Mouse (Mus musculus) lung, postnatal 0 days (tissue): ENCODE measurements around the gene Mgat4b. TPM values are rescaled to one million over a fixed set of nuclear protein-coding genes. Genes with fewer than 3 reads are reported as not detected.

Experiments
- ATAC-seq: fragments of 200-750 bp; cut with Nextera tagmentation; 2 replicates; pipeline ENCODE4 v1.8.0; 2017; ENCODE audit warnings: moderate library complexity
- DNase-seq: peaks from one replicate; pipeline ENCODE4 v3.0.0-alpha.2; 2016; ENCODE audit warnings: low spot score
- H3K27ac ChIP-seq: fragments of 300-500 bp; sonication (generic); 2 replicates; pipeline ENCODE4 v1.5.1; 2014; ENCODE audit warnings: antibody characterized with exemption, mild to moderate bottlenecking, low read length, mixed read lengths
- H3K27me3 ChIP-seq: fragments of 300-500 bp; sonication (generic); replicated peaks from 2 replicates; pipeline ENCODE4 v1.6.1; 2014; ENCODE audit warnings: low read length, mixed read lengths; ENCODE audit not compliant: insufficient read depth
- H3K36me3 ChIP-seq: fragments of 300-500 bp; sonication (generic); 2 replicates; pipeline ENCODE4 v1.6.1; 2014; ENCODE audit warnings: low read length, mixed read lengths; ENCODE audit not compliant: insufficient read depth
- H3K4me1 ChIP-seq: fragments of 300-500 bp; sonication (generic); 2 replicates; pipeline ENCODE4 v1.6.1; 2014; ENCODE audit warnings: antibody characterized with exemption, low read depth, low read length, mixed read lengths; ENCODE audit not compliant: insufficient read depth
- H3K4me2 ChIP-seq: fragments of 300-500 bp; sonication (generic); replicated peaks from 2 replicates; pipeline ENCODE4 v1.6.1; 2014; ENCODE audit warnings: low read depth, mild to moderate bottlenecking, low read length, moderate library complexity, mixed read lengths
- H3K4me3 ChIP-seq: fragments of 300-500 bp; sonication (generic); 2 replicates; pipeline ENCODE4 v1.5.1; 2014; ENCODE audit warnings: low read depth, low read length
- H3K9ac ChIP-seq: fragments of 300-500 bp; sonication (generic); replicated peaks from 2 replicates; pipeline ENCODE4 v1.6.1; 2014; ENCODE audit warnings: low read depth, mild to moderate bottlenecking
- H3K9me3 ChIP-seq: fragments of 300-500 bp; sonication (generic); 2 replicates; pipeline ENCODE4 v1.6.1; 2016; ENCODE audit warnings: low read length, mixed read lengths
- CTCF ChIP-seq: IDR thresholded peaks from 2 replicates; pipeline ENCODE4 v1.5.1; 2016; ENCODE audit warnings: antibody characterized with exemption, mild to moderate bottlenecking
- EP300 ChIP-seq: IDR thresholded peaks from 2 replicates; pipeline ENCODE4 v1.6.1; 2016; ENCODE audit warnings: antibody characterized with exemption, mild to moderate bottlenecking, control low read depth
- WGBS: fragments of 180-500 bp; shearing (Covaris S2); extraction: QIAGEN DNeasy Blood & Tissue Kit; methylation state at CpG from one replicate; pipeline ENCODE4 v1.1.7; 2014; 5-methylcytosine and 5-hydroxymethylcytosine counted together
- polyA plus RNA-seq: library from polyadenylated mRNA; unstranded; fragments of >200 nt; fragmentation: Nextera tagmentation; extraction: Ambion mirVana; gene quantifications from 2 replicates; pipeline ENCODE4 v1.2.1, GENCODE M21; 2015

Mgat4b gene
- polyA plus RNA-seq, 1 experiment from 2014 or later = 43.4 TPM

DNA sequence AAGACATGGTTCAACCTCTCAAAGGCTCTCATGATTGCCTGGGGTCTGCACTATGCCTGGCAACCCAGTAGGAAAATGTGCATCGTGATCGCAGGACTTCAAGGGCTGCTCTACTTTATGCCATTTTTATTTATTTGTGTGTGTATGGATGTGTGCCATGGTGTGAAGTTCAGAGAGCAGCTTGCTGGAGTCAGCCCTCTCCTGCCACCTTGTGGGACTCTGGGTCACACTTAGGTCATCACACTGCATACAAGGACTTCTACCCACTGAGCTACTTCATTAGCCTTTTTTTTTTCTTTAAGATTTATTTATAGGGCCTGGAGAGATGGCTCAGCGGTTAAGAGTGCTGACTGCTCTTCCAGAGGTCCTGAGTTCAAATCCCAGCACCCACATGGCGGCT is 51.3 kb downstream of the Mgat4b start:
- Histone ChIP-seq H3K36me3 (peaks cover 49% of the 10 kb centered on the region), H3K4me3 (no peak overlapping the region), H3K27me3 (no peaks in the 10 kb centered on the region), H3K9me3 (no peaks in the 10 kb centered on the region), H3K27ac (no peak overlapping the region), H3K4me2 (no peak overlapping the region), H3K9ac (no peak overlapping the region), H3K4me1 (no peaks in the 10 kb centered on the region)
- peak; percentile 34 for ATAC-seq
- peak; percentile 49 for DNase-seq
- TF ChIP-seq CTCF (peak; percentile 59), EP300 (no peak)
- WGBS = 71% methylated on average over 4 of the region's 4 CpGs

DNA sequence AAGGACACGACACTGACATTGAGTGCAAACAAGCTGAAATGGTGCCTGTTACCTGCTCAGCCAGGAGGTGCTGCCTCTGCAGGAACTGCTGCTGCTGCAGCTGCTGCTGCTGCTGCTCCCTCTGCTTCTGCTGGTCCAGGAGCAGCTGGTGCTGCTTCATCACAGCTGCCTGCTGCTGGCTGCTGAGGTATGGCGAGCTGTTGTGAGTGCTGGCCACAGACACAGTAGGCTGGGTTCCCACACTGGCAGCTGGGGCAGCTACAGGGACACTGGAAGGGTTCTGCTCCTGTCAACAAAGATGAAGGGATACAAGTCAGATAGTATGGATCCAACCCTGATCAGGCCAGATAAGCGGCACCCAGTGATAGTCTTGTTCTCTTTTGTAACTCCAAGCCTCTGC is 52.5 kb downstream of the Mgat4b start:
- no peak for TF ChIP-seq CTCF
- no peak for TF ChIP-seq EP300
- H3K27ac ChIP-seq = no peak overlapping the region
- ATAC-seq (peak; percentile 46), DNase-seq (peak; percentile 38)
- no peak overlapping the region for H3K4me3 ChIP-seq
- no peaks in the 10 kb centered on the region for H3K27me3 ChIP-seq
- no peak overlapping the region for H3K4me2 ChIP-seq
- H3K9me3 ChIP-seq = no peaks in the 10 kb centered on the region
- WGBS = 73% methylated on average over 3 of the region's 3 CpGs
- H3K9ac ChIP-seq = no peak overlapping the region
- H3K36me3 ChIP-seq = peaks cover 49% of the 10 kb centered on the region
- no peaks in the 10 kb centered on the region for H3K4me1 ChIP-seq

DNA sequence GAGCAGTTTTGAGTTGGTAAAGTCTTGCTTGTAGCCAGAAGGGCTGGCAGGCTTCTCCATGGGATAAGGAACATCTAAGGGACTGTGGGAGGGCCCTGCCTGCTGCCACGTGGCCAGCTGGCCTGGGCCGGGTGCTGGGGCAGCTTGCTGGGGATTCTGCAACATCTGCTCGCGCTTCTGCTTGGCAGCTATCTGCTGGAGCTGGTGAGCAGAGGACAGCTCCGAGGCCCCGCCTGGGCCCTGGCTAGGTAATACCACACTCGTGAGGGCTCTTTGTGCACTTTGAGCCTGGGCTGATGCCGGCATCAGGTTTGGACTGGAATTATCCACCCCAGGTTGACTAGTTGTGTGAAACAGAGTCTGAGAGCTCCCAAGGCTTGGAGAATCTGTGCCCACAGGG is 55.2 kb downstream of the Mgat4b start:
- DNase-seq = no peak
- 66% methylated on average over 8 of the region's 8 CpGs for WGBS
- no peaks in the 10 kb centered on the region for H3K4me1 ChIP-seq

DNA sequence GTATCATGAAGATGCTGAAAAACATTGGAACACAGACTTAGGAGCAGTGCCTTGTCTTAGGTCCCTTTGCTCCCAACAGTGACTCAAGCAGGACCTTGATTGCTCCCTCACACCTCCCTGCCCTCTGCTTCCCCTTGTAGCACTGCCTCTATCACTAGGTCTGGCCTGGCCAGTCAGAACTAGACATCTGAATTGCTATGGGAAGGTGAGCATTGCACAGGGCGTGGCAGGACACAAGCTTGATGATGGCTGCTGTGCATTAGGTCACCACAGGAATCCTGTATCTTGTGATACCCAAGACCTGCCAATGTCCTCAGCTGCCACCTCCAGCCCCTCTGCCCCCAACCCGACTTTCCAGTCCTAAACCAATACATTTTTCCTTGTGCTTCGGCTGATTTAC is 56.3 kb downstream of the Mgat4b start:
- Histone ChIP-seq H3K9me3 (no peaks in the 10 kb centered on the region), H3K27me3 (no peaks in the 10 kb centered on the region), H3K36me3 (peaks cover 29% of the 10 kb centered on the region), H3K9ac (no peak overlapping the region), H3K27ac (no peak overlapping the region), H3K4me3 (no peak overlapping the region), H3K4me2 (no peak overlapping the region), H3K4me1 (no peaks in the 10 kb centered on the region)
- no peak for TF ChIP-seq CTCF
- ATAC-seq (no peak), DNase-seq (no peak)
- 85% methylated on average over 3 of the region's 3 CpGs for WGBS

More for the DNA sequence above, 55.2 kb downstream of the Mgat4b start:
- Histone ChIP-seq H3K9ac (no peak overlapping the region), H3K27ac (no peak overlapping the region), H3K4me2 (no peak overlapping the region), H3K9me3 (no peaks in the 10 kb centered on the region), H3K4me3 (no peak overlapping the region), H3K36me3 (peaks cover 31% of the 10 kb centered on the region), H3K27me3 (no peaks in the 10 kb centered on the region)
- 0 out of 2 replicates have a peak, but pooled peaks have one; percentile 23 for ATAC-seq
- TF ChIP-seq CTCF = no peak

DNA sequence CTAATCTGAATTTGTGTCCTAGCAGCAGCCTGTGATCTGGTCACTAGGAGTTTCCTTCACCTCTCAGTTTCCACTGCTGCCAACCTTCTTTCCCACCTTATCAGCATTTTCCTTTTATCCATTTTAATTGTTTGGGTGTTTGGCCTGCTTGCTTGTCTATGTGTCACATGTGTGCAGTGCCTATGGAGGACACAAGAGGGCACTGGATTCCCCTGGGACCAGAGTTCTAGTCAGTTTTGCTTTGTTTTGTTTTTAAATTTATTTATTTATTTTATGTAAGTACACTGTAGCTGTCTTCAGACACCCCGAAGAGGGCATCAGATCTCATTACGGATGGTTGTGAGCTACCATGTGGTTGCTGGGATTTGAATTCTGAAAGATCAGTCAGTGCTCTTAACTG is 58.5 kb downstream of the Mgat4b start:
- no peak overlapping the region for H3K4me2 ChIP-seq
- no peaks in the 10 kb centered on the region for H3K9me3 ChIP-seq
- WGBS = 81% methylated on average over 2 of the region's 2 CpGs
- H3K4me3 ChIP-seq = no peak overlapping the region
- DNase-seq = peak; percentile 62
- H3K36me3 ChIP-seq = peaks cover 18% of the 10 kb centered on the region
- no peak overlapping the region for H3K27ac ChIP-seq
- no peak for TF ChIP-seq EP300
- peak; percentile 71 for TF ChIP-seq CTCF
- no peak overlapping the region for H3K9ac ChIP-seq
- H3K27me3 ChIP-seq = no peaks in the 10 kb centered on the region
- no peak; the same call in 1 of the 2 replicates for ATAC-seq
- H3K4me1 ChIP-seq = no peaks in the 10 kb centered on the region

DNA sequence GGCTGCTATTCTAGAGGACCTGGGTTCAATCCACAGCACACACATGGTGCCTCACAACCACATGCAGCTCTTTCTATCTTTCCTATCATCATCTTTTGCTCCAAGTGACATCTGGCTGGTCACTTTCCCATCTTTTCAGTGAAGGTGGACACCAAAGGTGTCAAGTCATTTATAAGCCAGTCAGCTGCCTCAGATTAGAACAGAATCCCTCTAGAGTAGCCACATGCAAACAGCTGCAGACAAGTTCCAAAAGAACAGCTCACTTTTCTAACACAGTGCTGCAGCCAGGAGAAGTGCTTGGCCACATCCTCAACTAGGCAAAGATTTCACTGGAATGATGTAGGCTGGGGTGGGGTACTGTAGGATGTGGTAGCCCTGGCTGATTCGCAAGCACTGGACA is 59.2 kb downstream of the Mgat4b start:
- ATAC-seq = no peak
- Histone ChIP-seq H3K36me3 (peaks cover 18% of the 10 kb centered on the region), H3K4me3 (no peak overlapping the region), H3K27me3 (no peaks in the 10 kb centered on the region), H3K27ac (no peak overlapping the region), H3K4me1 (no peaks in the 10 kb centered on the region), H3K9me3 (no peaks in the 10 kb centered on the region), H3K4me2 (no peak overlapping the region), H3K9ac (no peak overlapping the region)
- DNase-seq = no peak
- 89% methylated on average over 1 of the region's 1 CpGs for WGBS
- TF ChIP-seq EP300 (no peak), CTCF (no peak)

DNA sequence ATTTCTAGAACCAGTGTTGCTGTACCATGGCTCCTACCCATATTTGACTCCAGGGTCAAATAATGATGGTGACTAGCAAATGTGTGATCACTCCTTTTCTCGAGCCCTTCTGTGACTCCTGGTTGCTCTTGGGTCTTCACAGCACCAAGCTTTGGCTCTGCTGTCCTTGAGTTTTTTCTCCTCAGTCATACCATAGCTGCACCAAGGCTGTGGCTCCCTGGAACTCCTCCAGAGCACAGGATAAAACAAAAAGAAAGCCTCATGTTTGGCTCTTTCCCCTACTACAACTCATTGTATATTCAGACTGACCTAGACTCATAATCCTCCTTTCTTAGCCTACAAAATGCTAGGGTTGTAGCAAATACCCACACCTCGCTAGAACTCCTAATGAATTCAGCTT is 62.1 kb downstream of the Mgat4b start:
- WGBS = 90% methylated on average over 2 of the region's 2 CpGs
- Histone ChIP-seq H3K4me1 (peaks cover 4% of the 10 kb centered on the region; the same call in 1 of the 2 replicates), H3K9ac (no peak overlapping the region), H3K4me3 (no peak overlapping the region), H3K36me3 (no peaks in the 10 kb centered on the region), H3K27ac (no peak overlapping the region), H3K9me3 (no peaks in the 10 kb centered on the region), H3K27me3 (no peaks in the 10 kb centered on the region), H3K4me2 (no peak overlapping the region)
- TF ChIP-seq CTCF (no peak), EP300 (no peak)
- ATAC-seq = no peak
- DNase-seq = no peak
